Mouse (Mus musculus) liver, adult 2 months (tissue): ENCODE measurements around the gene Agbl5.

Experiments used
- CTCF ChIP-seq: fragments of 200-500 bp; IDR thresholded peaks from 2 replicates; pipeline ENCODE4 v1.5.1; 2011; ENCODE audit warnings: low read depth, low read length, control low read depth
- POLR2A ChIP-seq: fragments of 200-500 bp; IDR thresholded peaks from 2 replicates; pipeline ENCODE4 v1.6.1; 2011; ENCODE audit warnings: low read length, control low read depth; ENCODE audit not compliant: insufficient read depth; ENCODE audit errors: extremely low read depth

GRCm38 (mm10) chr5:30917891-30918670 is 29.6 kb downstream of the Agbl5 start:
- TF ChIP-seq CTCF (no peak), POLR2A (no peak)
